Mouse (Mus musculus) adrenal gland, adult 2 months (tissue): ENCODE results near the gene Rps29. TPM values are rescaled to one million over a fixed set of nuclear protein-coding genes. Genes with fewer than 3 reads are reported as not detected.
A peak's percentile ranks its signal among the peaks of the same experiment; 100 is the strongest.
"Not testable (repeated sequence)": the region's sequence is repeated elsewhere in the genome, so short reads cannot be mapped to it uniquely, and the experiment has no call there.

Source experiments
- DNase-seq: peaks from one replicate; pipeline ENCODE4 v3.0.0; 2021
- polyA plus RNA-seq: library from polyadenylated mRNA; depleted of rRNA; stranded (reverse); fragments of >200 nt; gene quantifications from 2 replicates; pipeline ENCODE4 v1.2.3, GENCODE M21; 2012
- total RNA-seq, 2 experiments: library from RNA; stranded (reverse); gene quantifications; 2 replicates each; pipeline ENCODE4 v1.2.3; 2021

The Rps29 gene
- total and polyA plus RNA-seq, 3 experiments = 1,016 to 1,526 (median 1,031) TPM

- DNase-seq = no peak
These were observed 20.4 kb upstream of the Rps29 start for GRCm38 (mm10) chr12:69179371-69179770.

- no peak for DNase-seq
These were observed 18.5 kb upstream of the Rps29 start for GRCm38 (mm10) chr12:69177526-69177925.

GRCm38 (mm10) chr12:69175975-69176374 is 17.0 kb upstream of the Rps29 start:
- no peak for DNase-seq

GRCm38 (mm10) chr12:69171307-69171706 is 12.3 kb upstream of the Rps29 start:
- DNase-seq = no peak

- peak; percentile 89 for DNase-seq
These were observed 9.6 kb upstream of the Rps29 start, which contains the start of gene Lrr1 for GRCm38 (mm10) chr12:69168461-69169106. Gene Lrr1 (plus strand): TSS chr12:69168814.

GRCm38 (mm10) chr12:69167656-69168460 is 8.9 kb upstream of the Rps29 start:
- DNase-seq = no peak

- DNase-seq = not testable (repeated sequence)
These were observed 8.0 kb upstream of the Rps29 start for GRCm38 (mm10) chr12:69166861-69167581.

- DNase-seq = no peak
These were observed 5.9 kb upstream of the Rps29 start for GRCm38 (mm10) chr12:69164904-69165303.

GRCm38 (mm10) chr12:69163586-69163985 is 4.6 kb upstream of the Rps29 start:
- DNase-seq = not testable (repeated sequence)

- DNase-seq = not testable (repeated sequence)
These were observed 1.7 kb upstream of the Rps29 start for GRCm38 (mm10) chr12:69160677-69161076.

GRCm38 (mm10) chr12:69159578-69159940 is 573 bp upstream of the Rps29 start:
- peak; percentile 29 for DNase-seq

GRCm38 (mm10) chr12:69158366-69158764 is 621 bp downstream of the Rps29 start:
- DNase-seq = no peak

- no peak for DNase-seq
These were observed 1.9 kb downstream of the Rps29 start for GRCm38 (mm10) chr12:69157107-69157506.

GRCm38 (mm10) chr12:69156436-69156835 is 2.5 kb downstream of the Rps29 start:
- no peak for DNase-seq

GRCm38 (mm10) chr12:69155923-69156322 is 3.1 kb downstream of the Rps29 start:
- no peak for DNase-seq

- no peak for DNase-seq
These were observed 8.9 kb downstream of the Rps29 start for GRCm38 (mm10) chr12:69150049-69150448.

- DNase-seq = no peak
These were observed 11.7 kb downstream of the Rps29 start for GRCm38 (mm10) chr12:69147166-69147735.

- DNase-seq = no peak
These were observed 15.5 kb downstream of the Rps29 start for GRCm38 (mm10) chr12:69143460-69143859.

- DNase-seq = no peak
These were observed 19.1 kb downstream of the Rps29 start for GRCm38 (mm10) chr12:69139841-69140240.

GRCm38 (mm10) chr12:69139201-69139600 is 19.8 kb downstream of the Rps29 start:
- no peak for DNase-seq

GRCm38 (mm10) chr12:69131981-69132380 is 27.0 kb downstream of the Rps29 start:
- peak; percentile 27 for DNase-seq

- DNase-seq = no peak
These were observed 27.7 kb downstream of the Rps29 start for GRCm38 (mm10) chr12:69131267-69131666.
